Mouse (Mus musculus) lung, adult 2 months (tissue): ENCODE data around the gene Dhfr.

Experiments used
- CTCF ChIP-seq: fragments of 200-500 bp; IDR thresholded peaks from 2 replicates; pipeline ENCODE4 v1.5.1; 2011; ENCODE audit warnings: mild to moderate bottlenecking, low read length, control low read depth; ENCODE audit not compliant: insufficient read depth
- POLR2A ChIP-seq: fragments of 200-500 bp; IDR thresholded peaks from 2 replicates; pipeline ENCODE4 v1.6.1; 2011; ENCODE audit warnings: low read depth, mild to moderate bottlenecking, control low read depth, low read length, borderline replicate concordance; ENCODE audit errors: extremely low read depth

GRCm38 (mm10) chr13:92354456-92355271, at the start of gene Dhfr, which contains the start of gene Msh3:
- TF ChIP-seq POLR2A: peak; percentile 39; the same call in 1 of the 2 replicates
- TF ChIP-seq CTCF: peak; percentile 49; the same call in 1 of the 2 replicates
